Mouse (Mus musculus): ENCODE results near the gene Mst1r. TPM values are rescaled to one million over a fixed set of nuclear protein-coding genes. Genes with fewer than 3 reads are reported as not detected.

Gene Mst1r
- polyA plus RNA-seq, 1 experiment from 2014 or later: 5.2 TPM

DNA sequence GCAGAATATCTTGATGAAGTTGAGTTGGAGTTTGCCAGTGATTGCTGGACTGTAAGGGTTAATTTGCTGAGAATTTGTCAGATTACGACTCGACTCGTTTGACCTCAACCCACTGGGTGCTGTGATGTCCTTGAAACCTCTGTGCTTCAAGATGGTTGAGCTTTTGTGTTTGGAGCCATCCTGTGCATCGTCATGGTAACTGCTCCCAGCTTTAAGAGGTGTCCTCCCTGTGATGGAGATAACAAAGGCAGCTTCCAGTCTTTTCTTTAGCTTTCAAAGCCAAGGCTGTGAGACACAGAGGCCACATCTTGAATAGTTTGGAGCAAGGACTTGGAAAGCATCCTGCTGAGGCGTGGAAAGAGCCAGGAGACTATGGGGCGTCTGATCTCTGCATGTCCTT, 50.5 kb downstream of the Mst1r start:
- no peak overlapping the region for H3K4me3 ChIP-seq
- H3K9me3 ChIP-seq (replicated peaks): no peaks in the 10 kb centered on the region
- no peak overlapping the region for H3K9ac ChIP-seq
- H3K4me2 ChIP-seq: no peak overlapping the region
- peaks cover 56% of the 10 kb centered on the region for H3K36me3 ChIP-seq
- peaks cover 14% of the 10 kb centered on the region for H3K4me1 ChIP-seq (replicated peaks)
- no peak overlapping the region for H3K27ac ChIP-seq (ENCODE audit: poor library complexity, severe bottlenecking)
- 63% methylated on average over 6 of the region's 6 CpGs for WGBS
- H3K27me3 ChIP-seq (replicated peaks): no peaks in the 10 kb centered on the region
- ATAC-seq (ENCODE audit: insufficient number of reproducible peaks, low FRiP score): no peak

DNA sequence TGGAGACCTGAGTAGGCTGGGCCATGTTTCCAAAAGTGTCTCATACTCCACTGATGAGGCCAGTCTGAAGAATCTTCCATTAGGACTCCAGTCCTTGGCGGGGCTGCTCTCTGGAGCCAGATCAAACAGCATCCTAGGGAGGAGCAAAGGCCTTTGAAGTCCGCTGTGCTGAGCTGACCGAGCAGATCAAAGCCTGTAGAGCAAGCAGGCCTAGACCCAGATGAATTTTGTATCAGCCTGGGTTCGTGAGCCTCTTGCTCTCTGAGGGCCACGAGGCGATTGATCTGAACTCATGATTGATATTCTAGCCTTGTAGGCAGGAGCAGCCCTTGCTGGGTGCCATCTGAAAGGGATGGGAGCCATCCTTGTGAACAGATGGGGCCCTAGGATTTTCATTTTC, 53.2 kb downstream of the Mst1r start:
- ATAC-seq (ENCODE audit: insufficient number of reproducible peaks, low FRiP score): no peak
- Histone ChIP-seq H3K27ac (ENCODE audit: poor library complexity, severe bottlenecking) (no peak overlapping the region), H3K4me2 (no peak overlapping the region), H3K9ac (no peak overlapping the region), H3K4me1 (replicated peaks) (peaks cover 23% of the 10 kb centered on the region), H3K36me3 (peaks cover 65% of the 10 kb centered on the region), H3K4me3 (no peak overlapping the region), H3K9me3 (replicated peaks) (no peaks in the 10 kb centered on the region), H3K27me3 (replicated peaks) (no peaks in the 10 kb centered on the region)
- 73% methylated on average over 6 of the region's 6 CpGs for WGBS

DNA sequence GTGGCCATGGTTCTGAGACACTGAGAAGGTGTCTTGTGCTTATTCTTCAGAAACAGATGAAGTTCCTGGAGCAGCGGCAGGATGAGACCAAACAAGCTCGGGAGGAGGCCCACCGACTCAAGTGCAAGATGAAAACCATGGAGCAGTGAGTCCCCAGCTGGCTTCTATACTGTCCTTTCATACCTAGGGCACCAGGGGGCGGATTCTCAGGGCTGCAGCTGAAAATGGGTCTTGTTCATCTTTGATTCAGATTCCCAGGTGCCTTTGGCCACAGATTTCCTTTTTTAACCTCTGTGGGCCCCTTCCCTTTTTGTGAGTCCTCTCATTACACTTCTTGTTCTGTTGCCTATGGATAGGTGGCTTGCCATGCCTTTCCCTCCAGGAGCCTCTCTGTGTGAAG, 54.3 kb downstream of the Mst1r start:
- WGBS: 70% methylated on average over 4 of the region's 4 CpGs
- Histone ChIP-seq H3K27me3 (replicated peaks) (no peaks in the 10 kb centered on the region), H3K36me3 (peaks cover 64% of the 10 kb centered on the region)

DNA sequence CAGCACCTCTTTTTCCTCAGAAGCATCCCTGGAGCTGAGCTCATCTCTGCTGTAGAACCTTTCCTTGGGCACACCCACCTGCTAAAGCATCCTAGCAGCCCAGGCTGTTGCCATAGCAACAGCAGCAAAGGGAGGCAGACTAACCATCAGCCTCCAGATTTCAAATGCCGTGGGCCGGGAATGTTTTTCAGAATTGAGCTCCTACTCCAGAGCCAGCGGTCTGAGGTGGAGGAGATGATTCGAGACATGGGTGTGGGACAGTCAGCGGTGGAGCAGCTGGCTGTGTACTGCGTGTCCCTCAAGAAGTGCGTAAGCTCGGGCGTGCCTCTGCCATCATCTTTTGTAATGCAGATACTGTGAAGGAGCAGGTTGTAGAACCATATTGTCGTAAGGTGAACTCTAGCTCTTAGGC, 54.7 kb downstream of the Mst1r start:
- Histone ChIP-seq H3K9me3 (replicated peaks) (no peaks in the 10 kb centered on the region), H3K27me3 (replicated peaks) (no peaks in the 10 kb centered on the region), H3K4me3 (no peak overlapping the region), H3K36me3 (peaks cover 63% of the 10 kb centered on the region), H3K27ac (ENCODE audit: poor library complexity, severe bottlenecking) (no peak overlapping the region), H3K4me1 (replicated peaks) (peaks cover 16% of the 10 kb centered on the region), H3K4me2 (no peak overlapping the region), H3K9ac (no peak overlapping the region)
- 88% methylated on average over 10 of the region's 10 CpGs for WGBS
- ATAC-seq (ENCODE audit: insufficient number of reproducible peaks, low FRiP score): no peak

More for the DNA sequence above, 54.3 kb downstream of the Mst1r start:
- Histone ChIP-seq H3K4me3 (no peak overlapping the region), H3K9ac (no peak overlapping the region), H3K27ac (ENCODE audit: poor library complexity, severe bottlenecking) (no peak overlapping the region), H3K4me1 (replicated peaks) (peaks cover 17% of the 10 kb centered on the region), H3K4me2 (no peak overlapping the region), H3K9me3 (replicated peaks) (no peaks in the 10 kb centered on the region)
- no peak for ATAC-seq (ENCODE audit: insufficient number of reproducible peaks, low FRiP score)

DNA sequence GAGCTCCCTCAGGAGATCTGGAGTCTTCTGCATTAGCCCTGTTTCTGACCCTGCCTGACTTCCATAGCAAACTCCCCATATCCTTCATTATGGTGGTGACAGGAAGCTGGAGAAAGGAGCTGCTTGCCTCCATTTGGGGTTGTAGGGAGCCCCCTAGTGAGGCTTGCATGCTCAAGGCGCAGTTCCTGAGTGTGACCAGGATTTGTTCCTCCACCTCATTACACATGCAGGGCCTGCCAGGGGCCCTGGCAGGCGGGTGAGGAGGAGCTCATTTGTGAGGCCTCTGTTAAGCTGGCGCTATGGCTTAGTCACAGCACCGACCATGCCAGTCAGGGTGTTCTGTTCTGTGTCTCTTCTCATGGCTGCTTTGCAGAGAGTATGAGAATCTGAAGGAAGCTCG, 55.2 kb downstream of the Mst1r start:
- Histone ChIP-seq H3K27me3 (replicated peaks) (no peaks in the 10 kb centered on the region), H3K36me3 (peaks cover 58% of the 10 kb centered on the region)
- ATAC-seq (ENCODE audit: insufficient number of reproducible peaks, low FRiP score): peak; percentile 19; the same call in 1 of the 2 replicates

DNA sequence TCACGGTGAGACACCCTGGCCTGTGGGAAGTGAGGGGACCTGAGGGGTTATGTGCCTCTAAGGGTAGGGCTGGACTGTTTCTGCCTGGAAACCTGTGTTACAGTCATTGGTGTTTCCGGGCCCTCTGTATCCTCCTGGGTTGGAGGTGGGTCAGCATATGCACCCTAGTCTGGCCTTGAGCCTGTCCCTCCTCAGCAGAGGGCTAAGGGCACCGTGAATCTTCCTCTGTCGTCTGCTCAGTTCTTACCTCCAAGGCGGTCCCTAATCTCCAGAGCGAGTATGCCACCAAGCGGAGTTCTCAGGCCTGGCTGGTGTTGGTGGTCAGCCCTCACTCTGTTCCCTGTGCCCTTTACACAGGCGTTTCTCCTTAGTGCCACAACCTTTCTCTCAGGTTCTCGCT, 56.2 kb downstream of the Mst1r start:
- H3K36me3 ChIP-seq: peaks cover 48% of the 10 kb centered on the region
- WGBS: 90% methylated on average over 9 of the region's 9 CpGs
- H3K9me3 ChIP-seq (replicated peaks): no peaks in the 10 kb centered on the region
- H3K27ac ChIP-seq (ENCODE audit: poor library complexity, severe bottlenecking): no peak overlapping the region
- H3K9ac ChIP-seq: no peak overlapping the region
- no peak for ATAC-seq (ENCODE audit: insufficient number of reproducible peaks, low FRiP score)
- H3K27me3 ChIP-seq (replicated peaks): no peaks in the 10 kb centered on the region
- peaks cover 16% of the 10 kb centered on the region for H3K4me1 ChIP-seq (replicated peaks)
- H3K4me2 ChIP-seq: no peak overlapping the region
- H3K4me3 ChIP-seq: no peak overlapping the region

More for the DNA sequence above, 55.2 kb downstream of the Mst1r start:
- Histone ChIP-seq H3K4me2 (no peak overlapping the region), H3K4me3 (no peak overlapping the region), H3K27ac (ENCODE audit: poor library complexity, severe bottlenecking) (no peak overlapping the region), H3K9me3 (replicated peaks) (no peaks in the 10 kb centered on the region), H3K4me1 (replicated peaks) (peaks cover 16% of the 10 kb centered on the region), H3K9ac (0 out of 2 replicates have a peak overlapping the region, but pooled peaks have one; percentile 36)
- 58% methylated on average over 5 of the region's 5 CpGs for WGBS

DNA sequence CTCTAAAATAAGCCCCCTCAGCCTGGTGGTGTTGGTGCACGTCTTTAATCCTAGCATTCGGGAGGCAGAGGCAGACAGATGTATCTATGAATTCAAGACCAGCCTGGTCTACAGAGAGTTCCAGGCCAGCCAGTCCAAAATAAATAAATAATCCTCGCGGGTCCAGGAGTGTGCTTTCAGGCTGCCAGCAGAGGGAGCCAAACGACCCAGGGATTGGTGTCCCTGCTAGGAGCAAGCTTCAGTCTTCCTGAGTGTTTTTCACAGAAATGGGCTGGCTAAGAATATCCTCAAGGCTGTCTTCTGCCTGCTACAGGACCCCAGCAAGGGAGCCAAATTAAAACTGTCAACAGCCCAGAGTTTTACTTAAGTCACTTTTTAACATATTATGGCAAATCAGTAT, 57.0 kb downstream of the Mst1r start:
- Histone ChIP-seq H3K9me3 (replicated peaks) (no peaks in the 10 kb centered on the region), H3K4me3 (no peak overlapping the region), H3K9ac (peak overlapping the region; percentile 28; the same call in 1 of the 2 replicates), H3K27me3 (replicated peaks) (no peaks in the 10 kb centered on the region), H3K27ac (ENCODE audit: poor library complexity, severe bottlenecking) (peak overlapping the region; percentile 81), H3K4me2 (peak overlapping the region; percentile 33; the same call in 1 of the 2 replicates), H3K36me3 (peaks cover 47% of the 10 kb centered on the region), H3K4me1 (replicated peaks) (peaks cover 16% of the 10 kb centered on the region)
- peak; percentile 63 for ATAC-seq (ENCODE audit: insufficient number of reproducible peaks, low FRiP score)
- WGBS: 16% methylated on average over 5 of the region's 5 CpGs

DNA sequence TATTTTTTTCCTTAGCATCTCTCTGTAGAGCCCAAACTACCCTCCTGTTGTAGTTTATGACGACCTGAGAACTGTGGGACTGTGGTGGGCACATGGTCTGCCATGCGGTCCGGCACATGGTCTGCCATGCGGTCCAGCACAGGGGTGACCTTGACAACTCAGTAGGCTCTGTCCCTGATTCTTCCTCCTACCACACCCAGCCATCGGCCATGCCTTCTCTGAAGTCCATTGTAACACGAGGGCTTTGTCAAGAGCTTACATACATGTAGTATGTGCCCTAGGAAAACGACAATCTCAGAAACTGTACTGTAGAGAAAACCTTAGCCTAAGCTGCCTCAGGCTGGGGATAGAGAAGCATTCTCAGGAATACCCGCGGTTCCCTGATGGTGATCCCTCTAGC, 58.0 kb downstream of the Mst1r start:
- no peak overlapping the region for H3K4me2 ChIP-seq
- no peaks in the 10 kb centered on the region for H3K27me3 ChIP-seq (replicated peaks)
- peaks cover 16% of the 10 kb centered on the region for H3K4me1 ChIP-seq (replicated peaks)
- peaks cover 46% of the 10 kb centered on the region for H3K36me3 ChIP-seq
- H3K9ac ChIP-seq: no peak overlapping the region
- H3K4me3 ChIP-seq: no peak overlapping the region
- 0 out of 2 replicates have a peak overlapping the region, but pooled peaks have one; percentile 0 for H3K27ac ChIP-seq (ENCODE audit: poor library complexity, severe bottlenecking)
- H3K9me3 ChIP-seq (replicated peaks): no peaks in the 10 kb centered on the region
- WGBS: 87% methylated on average over 9 of the region's 9 CpGs
- ATAC-seq (ENCODE audit: insufficient number of reproducible peaks, low FRiP score): no peak

DNA sequence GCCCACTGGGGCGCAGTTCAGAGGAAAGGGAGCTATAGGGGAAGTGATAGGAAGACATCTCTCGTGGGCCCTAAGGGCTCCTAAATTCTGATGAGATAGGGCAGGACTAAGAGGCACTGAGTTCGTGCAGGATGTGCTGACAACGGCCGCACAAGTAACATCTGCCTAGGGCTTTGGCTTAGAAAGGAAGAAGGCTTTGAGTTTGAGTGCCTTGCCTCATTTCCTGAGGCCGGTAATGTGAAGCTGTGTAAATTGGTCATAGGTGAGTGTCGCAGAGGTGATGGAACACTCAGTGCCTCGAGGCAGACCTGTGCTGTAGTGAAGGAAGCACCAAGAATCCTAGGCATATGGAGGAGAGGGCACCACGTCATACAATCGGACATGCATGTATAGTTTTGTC, 60.0 kb downstream of the Mst1r start:
- no peak overlapping the region for H3K27ac ChIP-seq (ENCODE audit: poor library complexity, severe bottlenecking)
- no peaks in the 10 kb centered on the region for H3K27me3 ChIP-seq (replicated peaks)
- H3K4me3 ChIP-seq: no peak overlapping the region
- WGBS: 82% methylated on average over 10 of the region's 10 CpGs
- no peak overlapping the region for H3K4me2 ChIP-seq
- no peak overlapping the region for H3K9ac ChIP-seq
- no peaks in the 10 kb centered on the region for H3K9me3 ChIP-seq (replicated peaks)
- no peak for ATAC-seq (ENCODE audit: insufficient number of reproducible peaks, low FRiP score)
- peaks cover 23% of the 10 kb centered on the region for H3K4me1 ChIP-seq (replicated peaks)
- peaks cover 39% of the 10 kb centered on the region for H3K36me3 ChIP-seq

DNA sequence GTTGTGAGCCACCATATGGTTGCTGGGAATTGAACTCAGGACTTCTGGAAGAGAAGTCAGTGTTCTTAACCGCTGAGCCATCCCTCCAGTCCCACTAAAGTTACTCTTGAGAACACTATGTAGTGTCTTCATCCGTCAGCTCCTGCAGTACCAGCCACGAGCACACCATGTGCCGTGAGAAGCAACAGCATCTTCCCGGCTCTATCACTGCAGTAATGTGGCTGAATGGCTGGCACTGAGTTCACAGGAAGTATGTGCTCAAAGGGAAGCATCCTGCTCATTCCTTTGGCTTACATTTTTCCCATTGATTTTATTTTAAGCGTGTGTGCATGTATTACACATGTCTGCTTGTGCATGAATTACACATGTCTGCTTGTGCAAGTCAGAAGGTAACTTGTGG, 60.8 kb downstream of the Mst1r start:
- H3K27me3 ChIP-seq (replicated peaks): no peaks in the 10 kb centered on the region
- ATAC-seq (ENCODE audit: insufficient number of reproducible peaks, low FRiP score): no peak
- peaks cover 31% of the 10 kb centered on the region for H3K36me3 ChIP-seq
- no peak overlapping the region for H3K4me2 ChIP-seq
- 78% methylated on average over 6 of the region's 6 CpGs for WGBS
- no peak overlapping the region for H3K9ac ChIP-seq
- peaks cover 25% of the 10 kb centered on the region for H3K4me1 ChIP-seq (replicated peaks)
- H3K4me3 ChIP-seq: no peak overlapping the region
- H3K27ac ChIP-seq (ENCODE audit: poor library complexity, severe bottlenecking): no peak overlapping the region
- no peaks in the 10 kb centered on the region for H3K9me3 ChIP-seq (replicated peaks)

DNA sequence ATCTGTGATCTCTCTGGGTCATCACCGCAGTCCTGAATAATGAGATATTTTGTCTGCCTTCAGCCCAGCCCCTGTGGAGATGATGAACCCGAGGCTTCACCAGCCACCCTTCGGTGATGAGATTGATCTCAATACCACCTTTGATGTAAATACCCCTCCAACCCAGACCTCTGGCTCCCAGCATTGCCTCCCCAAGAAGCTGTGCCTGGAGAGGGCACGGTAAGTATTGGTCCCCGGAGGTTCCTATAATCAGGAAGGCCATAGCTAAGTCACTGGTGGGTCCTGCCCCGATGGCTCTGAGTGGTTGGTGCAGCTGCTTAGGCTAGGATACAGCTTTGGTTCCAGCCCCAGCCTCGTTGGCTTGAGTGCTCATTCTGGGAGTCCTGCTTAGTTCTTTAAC, 61.9 kb downstream of the Mst1r start:
- WGBS: 87% methylated on average over 7 of the region's 7 CpGs
- H3K9ac ChIP-seq: no peak overlapping the region
- no peaks in the 10 kb centered on the region for H3K27me3 ChIP-seq (replicated peaks)
- ATAC-seq (ENCODE audit: insufficient number of reproducible peaks, low FRiP score): no peak
- H3K4me1 ChIP-seq (replicated peaks): peaks cover 31% of the 10 kb centered on the region
- peaks cover 25% of the 10 kb centered on the region for H3K36me3 ChIP-seq
- no peak overlapping the region for H3K4me3 ChIP-seq
- no peak overlapping the region for H3K4me2 ChIP-seq
- H3K27ac ChIP-seq (ENCODE audit: poor library complexity, severe bottlenecking): no peak overlapping the region
- H3K9me3 ChIP-seq (replicated peaks): no peaks in the 10 kb centered on the region

Measured in heart, embryonic 12.5 days (tissue).